Mouse (Mus musculus) C2C12 (cell line): Measurements from ENCODE around the gene Trub2.

Experiments
- CEBPB ChIP-seq: IDR thresholded peaks from one replicate; pipeline ENCODE4 v1.6.1; 2011; ENCODE audit warnings: low read depth, mild to moderate bottlenecking, control low read depth, moderate library complexity
- CTCF ChIP-seq: IDR thresholded peaks from one replicate; pipeline ENCODE4 v1.5.1; 2011; ENCODE audit not compliant: control insufficient read depth, insufficient read depth, insufficient read length

DNA sequence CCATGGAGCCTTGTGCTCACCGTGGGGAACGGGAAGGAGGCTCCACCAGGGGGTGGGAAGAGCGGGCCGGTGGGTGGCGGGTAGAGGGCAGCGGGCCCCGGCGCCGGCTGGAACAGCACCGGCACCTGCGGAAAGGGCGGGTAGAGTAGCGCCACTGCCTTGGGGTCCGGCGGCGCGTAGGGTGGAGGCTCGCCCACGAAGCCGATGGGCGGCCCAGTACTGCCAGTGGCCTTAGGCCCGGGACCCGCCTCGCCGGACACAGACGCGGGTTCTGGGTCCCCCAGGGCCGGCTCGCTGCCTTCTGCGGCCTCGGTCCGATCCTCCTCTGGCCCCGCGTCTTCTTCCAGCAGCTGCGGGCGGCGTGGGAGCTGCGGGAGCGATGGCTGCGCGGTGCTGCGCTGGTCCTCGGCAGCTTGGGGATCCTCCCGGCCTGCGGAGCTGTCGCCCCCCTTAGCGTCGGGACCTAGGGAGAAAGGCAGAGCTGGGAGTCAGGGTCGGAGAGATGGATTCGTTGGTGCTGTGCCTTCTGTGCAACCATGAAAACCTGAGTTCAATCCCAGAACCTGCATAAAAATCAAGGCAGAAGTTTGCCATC is 41.0 kb downstream of the Trub2 start:
- TF ChIP-seq CEBPB, result no peak
- TF ChIP-seq CTCF, result no peak
